Mouse (Mus musculus): ENCODE measurements around the gene Trim71. TPM values are rescaled to one million over a fixed set of nuclear protein-coding genes. Genes with fewer than 3 reads are reported as not detected.
A peak's percentile ranks its signal among the peaks of the same experiment; 100 is the strongest.

Trim71 gene
- polyA plus RNA-seq, 1 experiment from 2014 or later: 0.05 TPM

- Histone ChIP-seq H3K4me1 (ENCODE audit: insufficient read depth) (0 out of 2 replicates have a peak, but pooled peaks cover 3% of the 10 kb centered on the region), H3K27ac (ENCODE audit: low read depth) (no peak overlapping the region), H3K9ac (replicated peaks) (no peak overlapping the region), H3K36me3 (replicated peaks; ENCODE audit: insufficient read depth, low read length) (no peaks in the 10 kb centered on the region), H3K9me3 (ENCODE audit: low read length) (no peaks in the 10 kb centered on the region), H3K4me3 (ENCODE audit: low read depth, low read length) (no peak overlapping the region), H3K4me2 (ENCODE audit: low read depth, low read length) (no peak overlapping the region), H3K27me3 (ENCODE audit: insufficient read depth, low read length) (no peaks in the 10 kb centered on the region)
- TF ChIP-seq CTCF (IDR thresholded peaks at IDR 0.05; ENCODE audit: low read depth) (peak; percentile 90), EP300 (IDR thresholded peaks at IDR 0.05; ENCODE audit: low read depth) (no peak)
- peak; percentile 90 for DNase-seq
- peak; percentile 54; the same call in 1 of the 2 replicates for ATAC-seq
- WGBS (ENCODE audit: insufficient replicate concordance): 7% methylated on average over 11 of the region's 11 CpGs
These were observed 66.0 kb downstream of the Trim71 start for GRCm38 (mm10) chr9:114498218-114498617.

GRCm38 (mm10) chr9:114496469-114496868 lies 67.7 kb downstream of the Trim71 start:
- no peak for TF ChIP-seq EP300 (IDR thresholded peaks at IDR 0.05; ENCODE audit: low read depth)
- TF ChIP-seq CTCF (IDR thresholded peaks at IDR 0.05; ENCODE audit: low read depth): no peak
- Histone ChIP-seq H3K9ac (replicated peaks) (no peak overlapping the region), H3K36me3 (replicated peaks; ENCODE audit: insufficient read depth, low read length) (no peaks in the 10 kb centered on the region), H3K9me3 (ENCODE audit: low read length) (no peaks in the 10 kb centered on the region), H3K4me1 (ENCODE audit: insufficient read depth) (0 out of 2 replicates have a peak, but pooled peaks cover 3% of the 10 kb centered on the region), H3K4me2 (ENCODE audit: low read depth, low read length) (no peak overlapping the region), H3K27me3 (ENCODE audit: insufficient read depth, low read length) (no peaks in the 10 kb centered on the region), H3K4me3 (ENCODE audit: low read depth, low read length) (no peak overlapping the region), H3K27ac (ENCODE audit: low read depth) (no peak overlapping the region)
- DNase-seq (no peak), ATAC-seq (no peak)
- WGBS (ENCODE audit: insufficient replicate concordance): 57% methylated on average over 7 of the region's 7 CpGs

GRCm38 (mm10) chr9:114487481-114488258 lies 76.5 kb downstream of the Trim71 start:
- H3K4me2 ChIP-seq (ENCODE audit: low read depth, low read length): no peak overlapping the region

GRCm38 (mm10) chr9:114486808-114487207 lies 77.4 kb downstream of the Trim71 start:
- no peak overlapping the region for H3K4me2 ChIP-seq (ENCODE audit: low read depth, low read length)
- H3K27ac ChIP-seq (ENCODE audit: low read depth): no peak overlapping the region

More at GRCm38 (mm10) chr9:114487481-114488258, 76.5 kb downstream of the Trim71 start:
- Histone ChIP-seq H3K27ac (ENCODE audit: low read depth) (no peak overlapping the region), H3K9ac (replicated peaks) (no peak overlapping the region), H3K27me3 (ENCODE audit: insufficient read depth, low read length) (no peaks in the 10 kb centered on the region), H3K9me3 (ENCODE audit: low read length) (no peaks in the 10 kb centered on the region), H3K4me1 (ENCODE audit: insufficient read depth) (no peaks in the 10 kb centered on the region), H3K36me3 (replicated peaks; ENCODE audit: insufficient read depth, low read length) (no peaks in the 10 kb centered on the region), H3K4me3 (ENCODE audit: low read depth, low read length) (no peak overlapping the region)
- ATAC-seq (no peak), DNase-seq (no peak)
- TF ChIP-seq EP300 (IDR thresholded peaks at IDR 0.05; ENCODE audit: low read depth) (no peak), CTCF (IDR thresholded peaks at IDR 0.05; ENCODE audit: low read depth) (no peak)
- WGBS (ENCODE audit: insufficient replicate concordance): 69% methylated on average over 23 of the region's 23 CpGs

GRCm38 (mm10) chr9:114484771-114485170 lies 79.4 kb downstream of the Trim71 start:
- no peaks in the 10 kb centered on the region for H3K27me3 ChIP-seq (ENCODE audit: insufficient read depth, low read length)
- H3K4me1 ChIP-seq (ENCODE audit: insufficient read depth): no peaks in the 10 kb centered on the region
- no peak for ATAC-seq
- no peak overlapping the region for H3K9ac ChIP-seq (replicated peaks)
- no peak for TF ChIP-seq EP300 (IDR thresholded peaks at IDR 0.05; ENCODE audit: low read depth)
- no peak overlapping the region for H3K4me2 ChIP-seq (ENCODE audit: low read depth, low read length)
- H3K9me3 ChIP-seq (ENCODE audit: low read length): no peaks in the 10 kb centered on the region
- 73% methylated on average over 5 of the region's 5 CpGs for WGBS (ENCODE audit: insufficient replicate concordance)
- no peak overlapping the region for H3K27ac ChIP-seq (ENCODE audit: low read depth)
- DNase-seq: no peak
- no peak overlapping the region for H3K4me3 ChIP-seq (ENCODE audit: low read depth, low read length)
- no peaks in the 10 kb centered on the region for H3K36me3 ChIP-seq (replicated peaks; ENCODE audit: insufficient read depth, low read length)

More at GRCm38 (mm10) chr9:114486808-114487207, 77.4 kb downstream of the Trim71 start:
- H3K9ac ChIP-seq (replicated peaks): no peak overlapping the region
- TF ChIP-seq EP300 (IDR thresholded peaks at IDR 0.05; ENCODE audit: low read depth): no peak
- TF ChIP-seq CTCF (IDR thresholded peaks at IDR 0.05; ENCODE audit: low read depth): no peak
- no peaks in the 10 kb centered on the region for H3K27me3 ChIP-seq (ENCODE audit: insufficient read depth, low read length)
- H3K4me1 ChIP-seq (ENCODE audit: insufficient read depth): no peaks in the 10 kb centered on the region
- WGBS (ENCODE audit: insufficient replicate concordance): 76% methylated on average over 4 of the region's 4 CpGs
- no peak for DNase-seq
- H3K4me3 ChIP-seq (ENCODE audit: low read depth, low read length): no peak overlapping the region
- no peaks in the 10 kb centered on the region for H3K9me3 ChIP-seq (ENCODE audit: low read length)
- no peak for ATAC-seq
- no peaks in the 10 kb centered on the region for H3K36me3 ChIP-seq (replicated peaks; ENCODE audit: insufficient read depth, low read length)

- 60% methylated on average over 3 of the region's 3 CpGs for WGBS (ENCODE audit: insufficient replicate concordance)
- TF ChIP-seq CTCF (IDR thresholded peaks at IDR 0.05; ENCODE audit: low read depth): no peak
- TF ChIP-seq EP300 (IDR thresholded peaks at IDR 0.05; ENCODE audit: low read depth): no peak
- no peak overlapping the region for H3K4me2 ChIP-seq (ENCODE audit: low read depth, low read length)
- no peak overlapping the region for H3K9ac ChIP-seq (replicated peaks)
- no peaks in the 10 kb centered on the region for H3K9me3 ChIP-seq (ENCODE audit: low read length)
- H3K27me3 ChIP-seq (ENCODE audit: insufficient read depth, low read length): no peaks in the 10 kb centered on the region
- no peak overlapping the region for H3K27ac ChIP-seq (ENCODE audit: low read depth)
- no peaks in the 10 kb centered on the region for H3K36me3 ChIP-seq (replicated peaks; ENCODE audit: insufficient read depth, low read length)
- no peak overlapping the region for H3K4me3 ChIP-seq (ENCODE audit: low read depth, low read length)
- no peaks in the 10 kb centered on the region for H3K4me1 ChIP-seq (ENCODE audit: insufficient read depth)
- no peak for DNase-seq
- no peak for ATAC-seq
These were observed 83.2 kb downstream of the Trim71 start for GRCm38 (mm10) chr9:114480940-114481339.

Data from liver, postnatal 0 days (tissue).